Mouse (Mus musculus): ENCODE measurements around the gene Tab1. TPM values are rescaled to one million over a fixed set of nuclear protein-coding genes. Genes with fewer than 3 reads are reported as not detected.

Tab1 gene
- total RNA-seq, 1 experiment from 2014 or later: 19.9 TPM

DNA sequence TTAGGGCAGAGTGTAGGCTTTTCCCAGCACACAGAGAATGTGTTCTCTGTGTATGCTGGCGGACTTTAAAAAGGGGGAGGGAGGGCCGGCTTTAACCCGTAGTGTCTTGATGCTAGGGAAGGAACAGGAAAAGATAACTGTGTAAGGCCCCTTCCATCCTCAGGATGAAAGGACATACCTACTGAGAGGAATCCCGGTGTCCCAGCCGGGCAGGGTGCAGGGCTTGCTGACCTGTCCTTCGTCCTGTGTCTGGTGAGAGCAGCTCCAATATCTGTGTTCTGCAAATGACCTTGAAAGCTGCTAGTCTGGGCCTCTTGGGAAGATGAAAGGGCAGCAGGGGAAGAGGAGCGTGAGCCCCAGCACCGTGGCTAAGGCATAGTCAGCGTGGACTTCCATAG, 1.5 kb downstream of the Tab1 start:
- ATAC-seq (replicated peaks; ENCODE audit: low read depth, poor library complexity, severe bottlenecking): no peak

DNA sequence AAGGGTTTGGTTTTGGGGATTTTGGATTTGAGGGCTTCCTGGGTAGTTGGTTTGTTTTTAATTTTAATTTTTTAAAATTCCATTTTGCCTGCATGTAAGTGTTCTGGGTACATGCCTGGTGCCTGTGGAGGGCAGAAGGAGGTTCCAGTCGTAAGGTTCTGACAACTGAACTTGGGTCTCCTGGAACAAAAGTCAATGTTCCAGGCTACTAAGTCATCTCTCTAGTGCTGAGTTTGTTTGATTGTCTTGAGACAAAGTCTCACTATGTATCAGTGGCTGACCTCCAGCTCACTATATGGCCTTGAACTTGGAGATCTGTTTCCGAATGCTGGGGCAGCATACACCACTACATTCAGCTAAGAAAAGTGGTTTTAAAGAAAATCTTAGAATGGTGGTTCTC, 2.6 kb downstream of the Tab1 start:
- ATAC-seq (replicated peaks; ENCODE audit: low read depth, poor library complexity, severe bottlenecking): no peak

DNA sequence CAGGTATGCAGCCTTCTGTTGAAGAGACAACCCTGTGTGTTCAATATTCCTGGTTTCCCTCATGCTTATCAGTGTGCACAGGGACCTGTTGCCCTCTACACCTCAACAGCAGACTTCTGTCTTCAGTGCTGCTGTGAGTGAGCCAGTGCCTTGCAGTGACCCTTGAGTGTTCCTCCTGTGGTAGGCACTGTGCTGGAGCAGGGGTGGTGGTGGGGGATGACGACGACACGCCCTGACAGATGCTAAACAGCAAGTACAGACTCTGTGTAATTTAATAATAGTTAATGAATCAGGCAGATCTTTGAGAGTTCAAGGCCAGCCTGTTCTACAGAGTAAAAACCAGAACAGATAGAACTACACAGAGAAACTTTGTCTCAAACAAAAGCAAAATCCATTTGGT, 3.7 kb downstream of the Tab1 start:
- no peak for ATAC-seq (replicated peaks; ENCODE audit: low read depth, poor library complexity, severe bottlenecking)

DNA sequence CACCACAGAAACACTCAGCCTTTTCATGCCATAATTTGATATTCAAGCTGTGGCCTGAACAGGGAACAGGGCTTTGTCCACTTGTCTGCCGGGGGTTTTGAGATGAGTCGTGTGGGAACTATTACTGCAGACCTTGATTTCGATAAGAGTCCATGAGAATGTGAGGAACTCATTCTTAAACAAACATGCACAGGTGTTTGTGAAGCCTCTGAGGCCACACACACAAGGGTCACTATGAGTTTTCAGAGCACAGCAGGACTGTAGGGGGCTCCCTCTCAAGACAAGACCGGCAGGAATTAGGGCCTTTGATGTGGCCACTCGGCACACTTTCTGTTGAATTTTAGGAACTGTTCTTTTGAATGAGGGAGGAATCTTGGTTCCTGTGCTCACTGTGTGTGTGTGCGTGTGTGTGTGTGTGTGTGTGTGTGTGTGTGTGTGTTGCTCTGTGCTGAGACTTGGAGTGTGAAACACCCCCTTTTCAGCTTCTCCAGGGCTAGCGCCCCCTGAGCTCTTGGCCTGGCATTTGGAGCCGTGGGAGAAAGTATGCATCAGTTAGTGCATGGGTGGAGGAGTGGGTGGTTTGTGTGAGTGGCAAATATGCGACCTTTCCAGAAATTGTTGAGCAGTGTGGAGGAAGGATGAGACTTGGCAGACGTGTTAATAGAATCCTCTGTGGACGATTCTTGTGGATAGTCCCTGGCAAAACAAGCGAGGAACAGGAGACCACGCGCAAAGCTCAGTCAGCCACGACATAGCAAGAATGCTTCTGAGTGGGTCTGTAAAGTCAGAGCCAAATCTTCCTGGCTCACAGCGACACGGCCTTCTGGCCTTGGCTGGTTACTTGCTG, 5.2 kb downstream of the Tab1 start:
- no peak for ATAC-seq (replicated peaks; ENCODE audit: low read depth, poor library complexity, severe bottlenecking)

DNA sequence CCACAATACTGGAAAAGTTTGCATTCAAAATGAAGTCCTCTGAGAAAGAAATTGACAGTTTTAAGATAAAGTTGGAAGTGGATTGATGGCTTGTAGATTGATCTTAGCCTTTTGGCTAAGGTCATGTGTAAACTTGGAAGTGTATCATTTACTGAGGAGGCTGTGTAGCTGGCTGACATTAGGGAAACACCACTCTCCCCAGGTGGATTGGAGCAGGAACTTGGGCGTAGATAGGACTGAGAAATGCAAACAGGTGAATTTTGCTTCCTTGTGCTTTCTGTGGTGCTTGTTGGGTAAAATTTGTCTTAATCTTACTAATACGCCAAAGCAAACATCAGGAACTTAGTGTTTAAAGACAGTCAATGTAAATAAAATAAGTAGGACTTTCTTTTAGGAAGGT, 7.4 kb downstream of the Tab1 start:
- no peak for ATAC-seq (replicated peaks; ENCODE audit: low read depth, poor library complexity, severe bottlenecking)

DNA sequence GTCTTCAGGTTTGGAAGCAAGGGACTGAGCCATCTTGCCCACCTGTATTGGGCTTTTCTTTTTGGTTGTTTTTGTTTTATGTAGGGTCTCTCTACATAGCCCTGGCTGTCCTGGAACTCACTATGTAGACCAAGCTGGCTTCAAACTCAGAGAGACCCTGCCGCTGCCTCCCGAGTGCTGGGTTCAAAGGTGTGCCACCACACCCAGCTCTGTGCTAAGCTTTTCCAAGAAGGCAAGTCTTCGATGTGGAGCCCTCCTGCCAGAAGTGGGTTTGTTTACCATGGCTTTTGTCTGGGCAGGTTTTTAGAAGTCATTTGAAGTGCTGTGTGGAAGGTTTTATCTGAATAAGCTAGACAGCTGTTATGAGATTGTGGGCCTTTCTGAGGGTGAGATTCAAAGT, 8.0 kb downstream of the Tab1 start:
- ATAC-seq (replicated peaks; ENCODE audit: low read depth, poor library complexity, severe bottlenecking): no peak

DNA sequence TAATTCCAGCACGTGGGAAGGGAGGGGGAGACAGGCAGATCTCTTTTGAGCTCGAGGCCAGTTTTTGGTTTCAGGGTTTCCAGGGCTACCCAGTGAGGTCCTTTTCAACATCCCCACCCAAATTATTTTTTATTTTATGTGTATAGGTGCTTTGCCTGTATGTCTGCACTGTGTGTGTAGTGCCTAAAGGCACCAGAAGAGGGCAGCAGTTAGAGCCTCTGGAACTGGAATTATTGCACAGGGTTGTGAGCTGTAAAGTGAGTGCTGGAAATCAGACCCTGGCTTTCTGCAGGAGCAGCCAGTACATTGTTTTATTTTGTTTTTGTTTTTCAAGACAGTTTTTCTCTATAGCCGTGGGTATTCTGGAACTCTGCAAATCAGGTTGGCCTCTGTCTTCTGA, 9.2 kb downstream of the Tab1 start:
- ATAC-seq (replicated peaks; ENCODE audit: low read depth, poor library complexity, severe bottlenecking): no peak

DNA sequence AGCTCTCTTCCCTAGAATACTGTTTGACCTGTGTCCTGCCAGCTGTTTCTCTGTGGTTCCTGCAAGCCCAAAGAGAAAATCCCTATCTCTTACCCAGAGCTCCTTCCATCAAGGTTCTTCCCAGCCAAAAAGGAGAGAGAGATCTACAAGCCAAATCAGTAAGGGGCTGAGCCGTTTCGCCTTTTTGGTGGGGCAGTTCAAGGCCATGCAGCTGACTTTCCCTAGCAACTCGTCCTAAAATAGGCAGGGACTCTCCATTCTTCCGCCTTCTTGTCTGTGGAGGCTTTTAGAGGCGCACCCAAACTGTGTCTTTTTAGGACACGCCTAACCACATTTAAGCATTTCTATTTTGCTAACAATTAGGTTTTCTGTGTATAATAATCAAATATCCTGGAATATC, 10.8 kb downstream of the Tab1 start:
- ATAC-seq (replicated peaks; ENCODE audit: low read depth, poor library complexity, severe bottlenecking): no peak

DNA sequence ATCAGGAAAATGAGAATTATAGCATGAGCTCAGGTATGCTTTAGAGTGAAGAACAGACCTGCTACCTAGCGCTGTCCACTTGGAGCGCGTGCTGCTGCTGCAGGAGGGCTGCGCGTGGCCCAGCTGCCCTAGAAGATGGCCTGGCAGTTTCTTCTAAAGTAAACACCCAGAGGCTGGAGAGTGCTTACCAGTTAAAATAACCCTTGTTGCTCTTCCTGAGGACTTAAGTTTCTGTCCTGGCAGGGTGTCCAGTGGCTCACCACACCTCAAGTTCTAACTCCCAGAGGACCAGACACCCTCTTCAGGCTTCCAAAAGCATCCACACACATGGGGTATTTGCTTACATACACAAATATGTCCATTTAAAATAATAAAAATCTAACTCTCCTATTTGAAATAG, 12.5 kb downstream of the Tab1 start:
- no peak for ATAC-seq (replicated peaks; ENCODE audit: low read depth, poor library complexity, severe bottlenecking)

DNA sequence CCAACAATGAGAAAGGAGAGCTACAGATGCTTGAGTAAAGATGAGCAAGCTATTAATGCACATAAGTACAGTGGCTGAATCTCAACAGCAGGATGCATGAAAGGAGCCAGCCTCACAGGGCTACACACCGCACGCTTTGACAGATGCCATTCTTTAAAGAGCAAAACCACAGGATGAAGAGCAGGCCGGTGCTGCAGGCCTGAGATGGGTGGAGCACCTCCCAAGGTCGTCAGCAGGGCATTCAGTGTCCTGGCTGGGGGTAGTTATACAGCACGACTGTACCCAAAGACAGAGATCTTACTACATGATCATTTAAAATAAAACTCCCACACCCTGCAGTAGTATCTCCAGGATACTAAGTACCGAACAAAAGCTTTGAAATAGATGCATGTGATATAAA, 13.2 kb downstream of the Tab1 start:
- no peak for ATAC-seq (replicated peaks; ENCODE audit: low read depth, poor library complexity, severe bottlenecking)

DNA sequence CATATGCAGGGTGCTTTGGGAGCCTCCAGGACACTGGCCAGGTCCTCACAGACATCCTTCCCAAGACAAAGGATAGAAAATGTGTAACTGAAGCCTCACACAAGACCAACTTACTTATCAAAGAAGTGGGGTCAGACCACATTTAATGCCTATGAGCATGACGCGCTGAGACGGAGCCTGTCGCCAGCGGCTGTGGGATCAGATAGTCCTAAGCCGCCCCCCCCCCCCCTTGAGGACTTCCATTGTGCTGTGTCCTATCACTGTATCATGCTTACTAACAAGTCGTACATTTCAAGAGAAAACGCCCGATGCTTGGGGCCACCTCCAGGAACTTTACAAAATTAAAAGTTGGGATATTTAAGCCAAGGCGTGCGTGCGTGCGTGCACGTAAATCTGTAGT, 14.2 kb downstream of the Tab1 start:
- ATAC-seq (replicated peaks; ENCODE audit: low read depth, poor library complexity, severe bottlenecking): no peak

DNA sequence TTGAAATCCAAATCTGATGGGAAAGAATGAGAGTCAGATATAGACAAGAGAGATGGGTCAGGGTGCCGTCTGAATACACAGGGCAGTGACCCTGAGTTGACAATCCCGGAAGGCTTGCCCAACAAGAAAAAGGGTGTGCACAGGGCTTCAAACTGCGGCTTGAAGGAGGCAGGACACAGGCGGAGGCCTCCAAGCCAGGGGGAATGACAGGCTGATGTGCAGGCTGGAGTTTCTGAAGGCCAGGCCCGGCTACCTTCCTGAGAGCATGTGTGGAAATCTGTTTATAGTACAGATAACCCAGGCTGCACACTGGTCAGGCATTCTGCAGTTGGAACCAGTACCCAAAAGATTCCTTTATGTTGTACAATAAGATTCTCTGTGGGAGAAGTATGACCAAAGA, 14.6 kb downstream of the Tab1 start:
- ATAC-seq (replicated peaks; ENCODE audit: low read depth, poor library complexity, severe bottlenecking): no peak

DNA sequence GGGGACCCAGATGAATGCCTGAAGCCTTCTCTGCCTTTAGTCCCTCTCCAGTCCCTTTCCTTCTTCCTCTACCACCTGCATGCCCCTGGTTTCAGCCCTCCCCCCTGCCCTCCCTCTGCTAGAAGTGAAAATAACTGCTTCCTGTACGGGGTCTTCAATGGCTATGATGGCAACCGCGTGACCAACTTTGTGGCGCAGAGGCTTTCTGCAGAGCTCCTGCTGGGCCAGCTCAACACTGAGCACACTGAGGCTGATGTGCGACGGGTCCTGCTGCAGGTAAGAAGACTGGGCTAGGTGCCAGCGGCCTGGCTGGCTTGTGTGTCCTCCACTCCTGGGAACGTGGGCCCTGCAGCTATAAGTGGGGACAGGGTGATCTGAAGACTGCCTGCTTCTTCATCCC, 15.6 kb downstream of the Tab1 start:
- ATAC-seq (replicated peaks; ENCODE audit: low read depth, poor library complexity, severe bottlenecking): no peak

DNA sequence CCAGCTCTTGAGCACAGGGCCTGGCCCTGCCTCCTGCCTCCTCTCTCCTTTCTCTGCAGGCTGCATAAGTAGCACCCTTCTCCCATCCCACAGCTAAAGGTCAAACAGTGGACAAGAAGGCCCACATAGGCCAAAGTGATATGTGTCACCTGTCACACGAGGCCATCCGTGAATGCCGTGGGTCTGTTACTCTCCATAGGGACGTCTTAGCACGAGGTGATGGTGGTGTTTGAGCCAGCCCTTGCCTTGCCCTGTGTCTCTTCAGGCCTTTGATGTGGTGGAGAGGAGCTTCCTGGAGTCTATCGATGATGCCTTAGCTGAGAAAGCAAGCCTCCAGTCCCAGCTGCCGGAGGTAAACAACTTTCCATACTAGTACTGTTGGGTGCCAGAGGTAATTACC, 16.6 kb downstream of the Tab1 start:
- ATAC-seq (replicated peaks; ENCODE audit: low read depth, poor library complexity, severe bottlenecking): no peak

DNA sequence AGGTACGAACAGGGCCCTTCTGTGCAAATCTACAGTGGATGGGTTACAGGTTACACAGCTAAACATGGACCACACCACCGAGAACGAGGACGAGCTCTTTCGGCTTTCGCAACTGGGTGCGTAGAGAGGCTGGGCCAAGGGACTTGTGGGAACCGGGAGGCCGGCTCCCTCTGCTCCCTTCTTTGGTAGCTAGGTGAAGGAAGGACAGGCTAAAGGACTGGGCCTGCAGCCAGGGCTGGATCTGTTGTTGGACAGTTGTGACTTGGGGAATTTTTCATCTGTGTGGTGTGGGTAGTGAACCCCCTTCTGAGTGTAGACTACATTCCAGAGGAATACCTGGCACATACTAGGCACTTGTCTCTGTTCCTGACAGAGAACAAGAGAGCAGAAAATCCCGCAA, 19.7 kb downstream of the Tab1 start:
- no peak for ATAC-seq (replicated peaks; ENCODE audit: low read depth, poor library complexity, severe bottlenecking)

DNA sequence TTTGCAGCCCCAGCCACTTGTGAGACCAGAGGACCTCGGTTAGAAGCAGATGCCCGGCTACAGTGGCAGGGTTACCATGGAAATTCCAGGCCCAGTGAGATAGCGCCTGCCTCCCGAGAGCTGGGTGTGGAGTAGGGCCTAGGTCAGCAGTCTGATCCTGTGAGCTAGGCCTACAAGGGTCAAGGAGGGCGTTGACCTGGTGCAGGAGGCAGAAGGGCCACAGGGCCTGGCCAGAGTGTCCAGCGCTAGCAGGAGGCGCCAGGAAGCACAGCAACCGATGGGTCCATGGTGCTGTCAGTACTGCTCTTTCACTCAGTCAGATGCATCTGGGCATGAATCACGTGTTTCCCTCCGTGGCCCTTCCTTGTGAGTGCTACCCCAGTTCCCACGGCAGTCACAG, 20.8 kb downstream of the Tab1 start:
- no peak for ATAC-seq (replicated peaks; ENCODE audit: low read depth, poor library complexity, severe bottlenecking)

DNA sequence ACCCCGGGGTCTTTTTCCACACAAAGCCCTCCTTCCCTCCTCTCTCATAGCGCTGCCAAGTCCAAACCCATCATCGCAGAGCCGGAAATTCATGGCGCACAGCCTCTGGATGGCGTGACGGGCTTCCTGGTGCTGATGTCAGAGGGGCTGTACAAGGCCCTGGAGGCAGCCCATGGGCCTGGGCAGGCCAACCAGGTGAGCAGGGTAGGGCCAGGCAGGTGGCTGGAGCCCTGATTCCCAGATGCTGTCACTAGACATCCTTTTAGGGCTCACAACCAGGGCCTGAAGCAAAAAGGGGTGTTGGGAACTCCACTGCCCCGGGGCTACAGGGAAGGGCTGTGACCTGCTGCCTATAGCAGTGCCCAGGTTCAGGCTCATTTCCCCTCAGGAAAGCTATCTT, 22.8 kb downstream of the Tab1 start:
- no peak for ATAC-seq (replicated peaks; ENCODE audit: low read depth, poor library complexity, severe bottlenecking)

DNA sequence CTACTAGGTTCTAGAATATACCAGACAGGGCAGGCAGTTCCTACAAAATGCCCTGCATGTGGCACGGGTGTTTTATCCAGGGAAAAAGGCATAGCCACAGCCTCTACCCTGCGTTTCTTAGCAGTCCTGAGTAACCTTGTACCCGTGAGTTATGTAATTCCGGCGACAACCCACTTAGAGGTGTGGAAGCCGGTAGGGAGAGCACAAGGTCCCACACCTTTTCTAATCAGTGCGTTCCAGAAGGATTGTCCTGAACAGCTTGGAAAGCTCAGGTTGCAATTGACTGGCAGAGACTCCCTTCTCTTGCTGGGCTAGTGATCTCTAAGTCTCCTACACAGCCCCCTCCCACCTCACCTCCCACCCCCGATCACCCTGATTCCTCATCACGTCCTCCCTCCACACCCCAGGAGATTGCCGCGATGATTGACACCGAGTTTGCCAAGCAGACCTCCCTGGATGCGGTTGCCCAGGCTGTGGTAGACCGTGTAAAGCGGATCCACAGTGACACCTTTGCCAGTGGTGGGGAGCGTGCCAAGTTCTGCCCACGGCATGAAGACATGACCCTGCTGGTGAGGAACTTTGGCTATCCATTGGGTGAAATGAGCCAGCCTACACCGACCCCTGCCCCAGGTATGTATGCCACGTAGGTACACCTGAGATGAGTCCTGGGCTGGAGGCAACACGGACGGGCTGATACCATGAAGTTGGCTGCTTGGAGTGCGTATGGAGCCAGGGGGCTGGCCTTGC, 24.4 kb downstream of the Tab1 start:
- no peak for ATAC-seq (replicated peaks; ENCODE audit: low read depth, poor library complexity, severe bottlenecking)

DNA sequence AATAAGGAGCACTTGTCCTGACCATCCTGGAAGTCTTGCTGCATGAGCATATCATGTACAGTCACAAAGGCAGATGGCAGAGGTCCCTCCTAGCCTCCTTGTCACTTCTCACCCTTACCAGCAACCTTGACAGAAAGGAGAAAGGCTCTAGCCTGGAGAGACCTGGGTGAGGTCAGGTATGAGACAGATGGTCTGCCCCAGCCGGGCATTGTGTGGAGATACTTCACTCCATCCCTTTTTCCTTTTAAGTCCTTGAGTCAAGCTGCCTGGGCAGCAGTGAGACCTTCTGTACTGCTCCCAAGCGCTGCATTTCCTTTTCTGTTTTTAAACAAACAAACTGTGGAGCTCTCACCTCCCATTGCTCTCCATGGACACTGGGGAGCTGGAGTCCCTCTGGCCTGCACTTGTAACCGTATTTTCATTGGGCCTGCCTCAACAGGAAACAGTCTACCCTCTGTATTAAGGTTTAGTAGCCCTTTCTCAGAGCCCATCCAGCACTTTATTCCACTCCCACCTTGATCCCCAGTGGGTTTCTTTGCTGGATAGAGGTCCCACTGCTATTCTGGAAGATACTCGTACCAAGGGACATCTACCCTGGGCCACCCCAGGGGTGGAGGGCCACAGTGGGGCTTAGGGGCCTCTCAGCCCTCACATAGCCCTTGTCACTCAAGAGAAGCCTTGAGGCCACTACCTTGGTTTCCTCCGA, 25.2 kb downstream of the Tab1 start:
- ATAC-seq (replicated peaks; ENCODE audit: low read depth, poor library complexity, severe bottlenecking): no peak

DNA sequence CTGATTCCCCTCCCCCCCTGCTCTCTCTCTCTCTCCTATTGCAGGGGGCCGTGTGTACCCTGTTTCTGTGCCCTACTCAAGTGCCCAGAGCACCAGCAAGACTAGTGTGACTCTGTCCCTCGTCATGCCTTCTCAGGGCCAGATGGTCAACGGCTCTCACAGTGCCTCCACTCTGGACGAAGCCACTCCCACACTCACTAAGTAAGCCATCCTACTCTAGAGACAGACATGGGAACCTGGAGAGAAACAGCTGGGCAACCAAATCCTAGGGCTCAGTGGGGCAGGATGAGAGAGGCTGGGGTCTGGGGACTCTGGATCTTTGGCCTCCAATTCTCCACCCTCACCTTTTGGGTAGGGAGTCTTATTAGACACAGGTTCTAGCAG, 25.8 kb downstream of the Tab1 start:
- no peak for ATAC-seq (replicated peaks; ENCODE audit: low read depth, poor library complexity, severe bottlenecking)

DNA sequence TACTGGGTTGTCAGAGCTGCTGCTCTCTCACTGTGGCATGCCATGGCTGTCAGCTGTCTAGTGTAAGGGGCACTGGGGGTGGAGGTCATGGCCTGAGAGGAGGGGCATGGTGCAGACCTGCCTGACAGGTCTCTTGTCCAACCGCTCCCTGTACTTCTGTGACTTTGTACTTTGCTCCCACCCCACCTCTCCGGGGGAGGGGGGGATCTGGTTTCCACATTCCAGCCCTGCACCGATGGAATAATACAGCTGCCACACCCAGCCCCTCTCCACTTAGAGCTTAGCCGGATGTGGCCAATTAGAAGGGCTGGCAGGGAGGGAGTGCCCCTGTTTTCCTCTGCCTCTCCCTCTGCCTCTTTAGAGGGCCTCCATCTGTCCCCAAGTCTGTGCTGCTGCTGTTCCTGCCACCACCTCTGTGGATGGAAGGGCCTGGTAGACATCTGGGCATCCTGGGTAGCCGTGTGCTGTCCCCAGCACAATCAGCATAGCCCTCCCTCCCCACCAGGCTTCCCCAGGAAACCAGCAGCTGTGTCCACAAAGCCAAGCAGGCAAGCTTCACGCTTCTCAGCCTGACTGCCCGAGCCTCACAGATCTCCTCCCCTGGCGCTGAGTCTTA, 26.5 kb downstream of the Tab1 start:
- no peak for ATAC-seq (replicated peaks; ENCODE audit: low read depth, poor library complexity, severe bottlenecking)
